Mouse (Mus musculus) adrenal gland (tissue): ENCODE measurements around the gene Ap5m1.

Experiments
- intact Hi-C: fragments of 180-260 bp; cut with DNase I; formaldehyde crosslinking; loops from one replicate; pipeline ENCODE4 v1.15.1; 2025

Ap5m1 gene

GRCm38 (mm10) chr14:49121723-49122122, 55.8 kb downstream of the Ap5m1 start:
- intact Hi-C loops, result no loop called here

DNA sequence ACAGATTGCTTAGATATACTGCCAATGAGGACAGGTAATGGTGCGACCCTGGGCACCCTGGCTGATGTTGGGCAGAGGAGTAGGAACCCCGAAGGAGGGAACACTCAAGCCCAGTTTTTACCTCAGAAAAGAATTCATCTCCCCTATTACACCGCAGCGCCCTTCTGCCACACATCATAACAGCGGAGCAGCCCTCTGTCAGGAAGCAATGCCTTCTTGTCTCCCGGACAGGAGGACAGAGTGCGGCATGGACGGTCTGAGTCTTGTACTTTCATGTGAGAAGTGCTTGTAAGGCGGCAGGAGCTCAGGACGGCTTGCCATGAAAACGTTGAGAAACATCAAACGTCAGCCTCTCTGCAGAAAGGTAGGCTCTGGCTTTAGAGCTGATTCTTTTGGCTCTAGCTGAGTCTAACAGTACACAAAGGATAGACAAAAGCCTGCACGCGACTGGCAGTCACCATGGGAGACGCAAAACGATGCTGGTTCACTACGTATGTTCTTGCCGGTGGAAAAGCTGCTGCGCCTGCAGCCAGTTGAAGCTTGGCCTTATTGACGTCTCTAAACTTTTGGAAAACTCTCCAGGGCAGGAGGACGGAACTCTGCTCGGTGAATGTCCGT, 61.4 kb downstream of the Ap5m1 start:
- intact Hi-C loops, result no loop called here

- intact Hi-C loops, result no loop called here
Observed at GRCm38 (mm10) chr14:49128544-49129263, 62.8 kb downstream of the Ap5m1 start.

GRCm38 (mm10) chr14:49132391-49132790, 66.5 kb downstream of the Ap5m1 start:
- intact Hi-C loops, result no loop called here

DNA sequence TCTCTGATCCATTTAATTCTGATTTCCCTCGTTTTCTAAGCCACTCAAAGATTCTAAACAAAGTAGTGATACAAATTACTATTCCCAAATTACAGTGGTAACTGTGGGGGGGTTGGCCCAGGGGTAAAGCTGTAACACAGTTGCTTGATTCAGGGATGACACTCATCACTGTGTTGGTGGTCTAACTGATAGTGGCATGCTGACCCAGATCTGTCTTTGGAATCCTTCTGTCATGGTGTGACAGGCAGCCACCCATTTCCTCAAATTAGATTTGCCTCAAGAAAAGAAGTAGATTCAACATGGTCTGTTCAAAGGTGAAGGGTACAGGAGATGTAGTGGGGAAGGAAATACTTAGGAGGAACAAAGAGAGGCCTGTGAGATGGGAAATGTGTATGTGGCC, 72.3 kb downstream of the Ap5m1 start:
- intact Hi-C loops, result no loop called here

DNA sequence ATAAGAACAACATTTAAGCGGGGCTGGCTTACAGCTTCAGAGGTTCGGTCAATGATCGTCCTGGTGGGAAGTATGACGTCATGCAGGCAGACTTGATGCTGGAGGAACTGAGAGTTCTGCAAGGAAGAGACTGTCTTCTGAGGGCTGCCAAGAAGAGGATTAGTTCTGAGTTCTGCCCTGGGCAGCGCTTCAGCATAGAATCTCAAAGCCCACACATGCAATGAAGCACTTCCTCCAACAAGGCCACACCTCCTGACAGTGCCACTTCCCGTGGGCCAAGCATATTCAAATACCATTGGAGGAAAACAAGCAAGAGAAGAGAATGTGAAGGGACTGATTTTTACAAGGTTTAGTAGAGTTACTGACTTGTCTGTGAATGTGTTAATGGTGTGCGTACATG, 74.9 kb downstream of the Ap5m1 start:
- intact Hi-C loops, result no loop called here
